Mouse (Mus musculus) heart, adult 2 months (tissue): Measurements from ENCODE around the gene Gm44790.

ENCODE experiments used
- CTCF ChIP-seq: fragments of 200-600 bp; IDR thresholded peaks from 2 replicates; pipeline ENCODE4 v1.8.1; 2022; ENCODE audit warnings: antibody characterized with exemption, mild to moderate bottlenecking, moderate library complexity
- EP300 ChIP-seq: fragments of 200-500 bp; IDR thresholded peaks from 2 replicates; pipeline ENCODE4 v1.6.1; 2011; ENCODE audit warnings: low read depth, low read length, control low read depth; ENCODE audit not compliant: insufficient read depth
- POLR2A ChIP-seq: fragments of 200-500 bp; IDR thresholded peaks from 2 replicates; pipeline ENCODE4 v1.6.1; 2011; ENCODE audit warnings: mild to moderate bottlenecking, low read depth, low read length, control low read depth; ENCODE audit not compliant: insufficient read depth

- TF ChIP-seq POLR2A (no peak), CTCF (no peak), EP300 (no peak)
These were observed 32.3 kb upstream of the Gm44790 start for GRCm38 (mm10) chr6:86394078-86394720.
